Mouse (Mus musculus) heart, embryonic 16.5 days (tissue): ENCODE results near the gene Olig3. TPM values are rescaled to one million over a fixed set of nuclear protein-coding genes. Genes with fewer than 3 reads are reported as not detected.

Experiments
- ATAC-seq: fragments of 200-750 bp; cut with Nextera tagmentation; replicated peaks from 2 replicates; pipeline ENCODE4 v1.8.0; 2017; ENCODE audit warnings: moderate number of reproducible peaks; ENCODE audit not compliant: insufficient read depth, low FRiP score; ENCODE audit errors: extremely low read depth
- H3K27ac ChIP-seq: fragments of 300-500 bp; sonication (generic); 2 replicates; pipeline ENCODE4 v1.5.1; 2014; ENCODE audit warnings: mild to moderate bottlenecking, low read length, control low read depth, moderate library complexity
- H3K27me3 ChIP-seq: fragments of 300-500 bp; sonication (generic); 2 replicates; pipeline ENCODE4 v1.6.1; 2014; ENCODE audit warnings: low read length, mixed read lengths; ENCODE audit not compliant: control insufficient read depth, insufficient read depth
- H3K36me3 ChIP-seq: fragments of 300-500 bp; sonication (generic); 2 replicates; pipeline ENCODE4 v1.6.1; 2014; ENCODE audit not compliant: control insufficient read depth, insufficient read depth
- H3K4me1 ChIP-seq: fragments of 300-500 bp; sonication (generic); 2 replicates; pipeline ENCODE4 v1.6.1; 2014; ENCODE audit warnings: low read length, mixed read lengths; ENCODE audit not compliant: control insufficient read depth, insufficient read depth
- H3K4me2 ChIP-seq: fragments of 300-500 bp; sonication (generic); 2 replicates; pipeline ENCODE4 v1.6.1; 2014; ENCODE audit warnings: low read depth, mild to moderate bottlenecking, control low read depth, low read length
- H3K4me3 ChIP-seq: fragments of 300-500 bp; sonication (generic); 2 replicates; pipeline ENCODE4 v1.5.1; 2014; ENCODE audit warnings: mild to moderate bottlenecking, control low read depth, low read length
- H3K9ac ChIP-seq: fragments of 300-500 bp; sonication (generic); 2 replicates; pipeline ENCODE4 v1.6.1; 2014; ENCODE audit warnings: low read length, control low read depth
- H3K9me3 ChIP-seq: fragments of 300-500 bp; sonication (generic); replicated peaks from 2 replicates; pipeline ENCODE4 v1.6.1; 2016; ENCODE audit warnings: low read length; ENCODE audit not compliant: control insufficient read depth
- WGBS: fragments of 180-500 bp; shearing (Covaris S2); extraction: QIAGEN DNeasy Blood & Tissue Kit; methylation state at CpG from one replicate; pipeline ENCODE4 v1.1.7; 2014; 5-methylcytosine and 5-hydroxymethylcytosine counted together
- polyA plus RNA-seq: library from polyadenylated mRNA; unstranded; fragments of >200 nt; fragmentation: Nextera tagmentation; extraction: Ambion mirVana; gene quantifications from 2 replicates; pipeline ENCODE4 v1.2.1, GENCODE M21; 2015

Gene Olig3
- polyA plus RNA-seq, 1 experiment from 2014 or later, result not detected

DNA sequence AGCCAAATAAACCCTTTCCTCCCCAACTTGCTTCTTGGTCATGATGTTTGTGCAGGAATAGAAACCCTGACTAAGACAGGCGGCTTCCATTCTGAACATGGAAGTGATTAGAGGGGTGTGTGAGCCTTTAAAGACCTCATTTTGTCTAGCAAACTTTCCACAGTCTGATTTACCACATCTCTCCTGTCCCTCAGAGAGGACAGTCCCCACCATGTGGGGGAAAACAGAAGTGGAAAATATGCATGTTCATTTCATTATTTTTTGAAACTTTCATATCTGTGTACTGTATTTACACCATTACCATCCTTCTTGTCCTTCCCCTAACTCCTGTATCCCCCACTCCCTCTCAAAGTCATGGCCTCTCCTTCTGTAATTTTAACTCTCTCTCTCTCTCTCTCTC is 49.6 kb downstream of the Olig3 start:
- no peak for ATAC-seq
- H3K9me3 ChIP-seq, result no peaks in the 10 kb centered on the region
- no peak overlapping the region for H3K4me2 ChIP-seq
- H3K4me3 ChIP-seq, result no peak overlapping the region
- 68% methylated on average over 1 of the region's 1 CpGs for WGBS
- no peaks in the 10 kb centered on the region for H3K4me1 ChIP-seq
- no peak overlapping the region for H3K9ac ChIP-seq
- H3K27ac ChIP-seq, result no peak overlapping the region
- no peaks in the 10 kb centered on the region for H3K27me3 ChIP-seq
- no peaks in the 10 kb centered on the region for H3K36me3 ChIP-seq

GRCm38 (mm10) chr10:19407168-19407567 is 50.8 kb downstream of the Olig3 start:
- H3K36me3 ChIP-seq, result no peaks in the 10 kb centered on the region
- no peak for ATAC-seq
- no peak overlapping the region for H3K27ac ChIP-seq
- H3K4me3 ChIP-seq, result no peak overlapping the region
- no peaks in the 10 kb centered on the region for H3K27me3 ChIP-seq
- H3K9me3 ChIP-seq, result no peaks in the 10 kb centered on the region
- no peak overlapping the region for H3K4me2 ChIP-seq
- H3K9ac ChIP-seq, result no peak overlapping the region
- no peaks in the 10 kb centered on the region for H3K4me1 ChIP-seq
- WGBS, result 67% methylated on average over 3 of the region's 3 CpGs

Other genes starting within 250 kb of the Olig3 start
- 50.2 and 69.7 TPM in 2 replicates for gene Ifngr1, start 235.4 kb downstream of the Olig3 start, polyA plus RNA-seq